Mouse (Mus musculus) thymus, postnatal 4 days (tissue): ENCODE measurements around the gene Zc3h7a.

Experiments
- DNase-seq: peaks from one replicate; pipeline ENCODE4 v3.0.0; 2021

Gene Zc3h7a

DNA sequence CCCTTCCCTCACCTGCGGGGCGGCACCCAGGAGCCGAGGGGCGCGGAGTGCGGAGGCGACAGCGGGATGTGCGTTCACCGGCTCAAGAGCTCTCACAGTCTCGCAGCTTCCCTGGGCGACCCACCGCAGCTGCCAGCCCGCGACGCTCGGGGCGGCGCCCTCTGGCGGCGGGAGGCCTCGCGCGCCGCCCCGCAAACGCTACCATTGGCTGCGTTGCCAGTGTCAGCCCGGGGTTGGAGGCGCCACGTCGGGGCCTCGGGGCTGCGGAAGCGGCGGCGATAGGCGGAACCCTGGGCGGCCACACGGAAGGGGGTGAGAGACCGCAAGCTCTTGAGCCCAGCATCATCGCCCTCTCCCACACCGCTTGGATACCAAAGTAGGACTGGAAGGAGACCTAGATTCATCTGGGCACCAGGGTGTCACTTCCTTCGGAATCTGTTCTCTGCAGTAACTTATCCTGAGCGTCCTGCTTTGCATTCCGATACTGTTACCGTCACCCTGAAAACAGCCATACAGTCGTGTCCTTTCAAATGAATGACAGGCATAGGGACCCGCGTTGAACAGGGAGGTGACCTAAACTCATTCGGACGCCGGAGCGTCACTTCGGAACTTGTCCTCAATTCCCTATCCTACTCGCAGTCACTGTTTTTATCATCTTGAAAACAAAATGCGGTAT is at the start of gene Zc3h7a:
Zc3h7a (minus strand) TSS at position 186 of the 676 bp plus-strand sequence.
- peak; percentile 92 for DNase-seq

GRCm38 (mm10) chr16:11217801-11218200 is 41.6 kb upstream of the Zc3h7a start:
- DNase-seq: no peak

GRCm38 (mm10) chr16:11203600-11204390 is 27.6 kb upstream of the Zc3h7a start:
- peak; percentile 14 for DNase-seq

GRCm38 (mm10) chr16:11202571-11203554 is 26.7 kb upstream of the Zc3h7a start, which contains the start of gene Rsl1d1:
Gene Rsl1d1 (minus strand): TSS chr16:11203331.
- peak; percentile 93 for DNase-seq

- DNase-seq: no peak
Measured at GRCm38 (mm10) chr16:11201740-11202394, 25.7 kb upstream of the Zc3h7a start.

DNA sequence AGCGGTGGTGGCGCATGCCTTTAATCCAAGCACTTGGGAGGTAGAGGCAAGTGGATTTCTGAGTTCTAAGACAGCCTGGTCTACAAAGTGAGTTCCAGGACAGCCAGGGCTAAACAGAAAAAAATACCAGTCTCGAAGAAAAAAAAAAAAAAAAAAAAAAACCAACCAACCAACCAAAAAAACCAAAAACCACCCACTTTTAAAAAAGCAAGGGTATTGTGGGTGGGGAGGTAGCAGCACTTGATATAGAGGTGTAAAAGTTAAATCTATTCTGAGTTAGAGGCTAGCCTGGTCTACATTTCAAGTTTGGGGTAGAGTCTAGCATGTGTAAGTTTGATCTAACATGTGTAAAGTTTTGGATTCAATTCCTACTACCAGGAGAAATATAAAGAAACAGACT is 24.1 kb upstream of the Zc3h7a start:
- no peak for DNase-seq

- DNase-seq: no peak
Measured at GRCm38 (mm10) chr16:11198467-11198866, 22.3 kb upstream of the Zc3h7a start.

GRCm38 (mm10) chr16:11197052-11197451 is 20.9 kb upstream of the Zc3h7a start:
- DNase-seq: no peak

DNA sequence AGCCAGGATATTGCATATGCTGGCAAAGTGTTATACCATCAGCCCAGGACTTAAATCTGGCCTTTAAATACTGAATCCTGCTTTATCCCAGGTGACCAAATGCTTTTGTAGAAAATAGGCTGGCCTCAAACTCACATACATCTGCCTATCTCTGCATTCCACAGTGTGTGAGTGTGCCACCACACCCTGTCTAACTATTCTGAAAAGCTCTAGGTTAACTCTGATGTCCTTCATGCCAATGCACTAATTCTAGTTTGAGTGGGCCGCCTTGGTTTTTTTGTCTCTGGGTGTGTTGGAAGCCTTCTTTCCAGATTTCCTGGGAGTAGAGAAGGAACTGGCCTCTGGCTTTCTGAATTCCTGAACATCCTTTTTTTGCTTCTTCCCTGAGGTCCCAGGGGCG is 17.0 kb upstream of the Zc3h7a start:
- DNase-seq: no peak

- DNase-seq: no peak
Measured at GRCm38 (mm10) chr16:11190150-11190549, 14.0 kb upstream of the Zc3h7a start.

- DNase-seq: no peak
Measured at GRCm38 (mm10) chr16:11177404-11177803, 1.2 kb upstream of the Zc3h7a start.

- DNase-seq: no peak
Measured at GRCm38 (mm10) chr16:11176884-11177244, 671 bp upstream of the Zc3h7a start.

DNA sequence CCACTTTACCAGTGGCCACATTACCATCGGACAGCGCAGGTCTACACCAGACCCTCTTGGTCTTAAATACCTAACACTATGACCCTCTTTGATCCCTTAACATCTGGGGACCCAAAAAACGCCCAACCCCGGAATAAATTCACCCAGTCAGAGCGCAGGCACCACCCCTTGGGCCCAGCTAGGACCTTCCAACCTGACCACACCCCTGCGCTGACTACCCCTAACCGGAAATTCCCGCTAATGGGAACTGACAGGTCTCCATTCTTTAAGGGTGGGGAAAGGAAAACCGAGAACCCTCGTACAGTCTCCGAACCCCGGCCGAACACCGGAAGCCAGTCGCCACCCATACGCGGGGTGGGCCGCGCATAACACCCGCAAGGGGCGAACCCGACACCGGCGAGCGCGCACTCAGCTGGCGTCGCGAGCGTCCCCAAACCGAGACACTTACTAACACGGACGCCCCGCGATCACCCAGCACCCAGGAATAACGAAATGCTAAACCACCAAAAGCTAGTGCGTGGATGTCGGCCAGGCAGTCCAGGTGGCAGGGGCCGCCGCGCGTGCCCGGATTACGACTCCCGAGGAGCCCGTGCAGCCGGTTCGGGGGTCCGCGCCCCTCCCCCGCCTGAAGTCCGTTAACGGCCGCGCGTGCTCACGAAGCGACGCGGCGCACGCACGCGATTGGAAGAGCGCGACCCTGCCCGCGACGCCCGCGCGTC is 545 bp downstream of the Zc3h7a start:
- DNase-seq: no peak

DNA sequence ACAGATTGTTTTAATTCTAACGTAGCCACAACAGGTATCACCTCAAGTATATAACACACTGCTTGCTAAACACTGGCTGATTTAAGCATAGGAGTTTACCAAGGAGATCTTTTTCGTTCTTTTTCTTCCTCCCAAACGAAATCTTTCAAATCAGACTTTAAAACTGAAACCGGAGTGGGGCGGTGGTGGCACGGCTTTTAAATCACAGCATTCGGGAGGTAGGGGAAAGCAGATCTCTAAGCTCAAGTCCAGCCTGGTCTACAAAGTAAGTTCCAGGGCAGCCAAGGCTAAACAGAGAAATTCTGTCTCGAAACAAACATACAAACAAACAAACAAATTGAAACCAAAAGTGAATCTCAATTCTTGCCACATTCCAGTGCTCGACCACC is 1.1 kb downstream of the Zc3h7a start:
- no peak for DNase-seq

GRCm38 (mm10) chr16:11174671-11175081 is 1.5 kb downstream of the Zc3h7a start:
- peak; percentile 81 for DNase-seq

DNA sequence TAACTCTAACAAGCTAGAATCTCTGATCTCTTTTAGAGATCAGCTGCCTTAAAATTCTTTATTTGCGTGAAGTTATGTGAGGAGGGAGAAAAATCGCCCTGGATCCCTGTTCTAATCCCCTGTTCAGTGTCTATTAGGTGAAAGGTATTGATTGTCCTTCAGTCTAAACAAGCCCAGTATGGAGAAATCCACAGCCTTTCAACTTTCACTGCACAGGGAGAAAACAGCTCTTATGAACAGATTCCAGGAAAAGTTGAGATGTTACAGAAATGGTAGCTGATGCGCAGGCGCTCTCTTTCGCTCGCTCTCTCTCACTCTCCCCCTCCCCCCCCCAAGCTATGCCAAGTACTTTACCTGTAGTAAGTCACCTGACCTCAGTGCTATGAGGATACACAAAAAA is 4.5 kb downstream of the Zc3h7a start:
- no peak for DNase-seq

DNA sequence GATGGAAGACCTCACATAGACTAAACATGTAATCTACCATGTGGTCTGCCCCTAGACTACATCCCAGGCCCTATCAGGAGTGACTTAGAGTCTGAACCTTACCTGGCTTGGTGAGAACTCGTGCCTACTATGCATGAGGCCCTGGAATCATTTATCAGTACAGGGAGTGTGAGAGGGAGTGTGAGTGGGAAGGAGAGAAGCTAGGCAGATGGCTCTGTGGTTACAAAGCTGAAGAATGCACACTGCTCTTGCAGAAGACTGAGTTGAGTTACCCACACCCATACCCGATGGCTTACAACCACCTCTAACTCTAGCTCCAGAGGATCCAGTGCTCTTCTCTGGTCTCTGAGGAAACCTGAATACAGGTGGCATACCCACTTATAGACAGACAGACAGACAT is 9.8 kb downstream of the Zc3h7a start:
- no peak for DNase-seq

- DNase-seq: no peak
Measured at GRCm38 (mm10) chr16:11164695-11165255, 11.4 kb downstream of the Zc3h7a start.

DNA sequence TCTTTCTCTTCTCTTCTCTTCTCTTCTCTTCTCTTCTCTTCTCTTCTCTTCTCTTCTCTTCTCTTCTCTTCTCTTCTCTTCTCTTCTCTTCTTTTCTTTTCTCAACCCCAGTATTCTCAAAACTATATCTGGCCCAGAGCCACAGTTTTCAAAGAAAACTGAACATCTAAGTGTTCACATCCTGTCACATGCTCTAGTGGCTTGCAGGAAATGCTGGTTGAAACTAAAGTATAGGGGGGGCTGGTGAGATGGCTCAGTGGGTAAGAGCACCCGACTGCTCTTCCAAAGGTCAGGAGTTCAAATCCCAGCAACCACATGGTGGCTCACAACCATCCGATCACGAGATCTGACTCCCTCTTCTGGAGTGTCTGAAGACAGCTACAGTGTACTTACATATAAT is 18.5 kb downstream of the Zc3h7a start:
- peak; percentile 55 for DNase-seq

- peak; percentile 37 for DNase-seq
Measured at GRCm38 (mm10) chr16:11154500-11154899, 21.7 kb downstream of the Zc3h7a start.

GRCm38 (mm10) chr16:11143706-11144483 is 32.3 kb downstream of the Zc3h7a start:
- DNase-seq: peak; percentile 100
